Mouse (Mus musculus): Measurements from ENCODE around the gene Gdf15.

Gdf15 gene

DNA sequence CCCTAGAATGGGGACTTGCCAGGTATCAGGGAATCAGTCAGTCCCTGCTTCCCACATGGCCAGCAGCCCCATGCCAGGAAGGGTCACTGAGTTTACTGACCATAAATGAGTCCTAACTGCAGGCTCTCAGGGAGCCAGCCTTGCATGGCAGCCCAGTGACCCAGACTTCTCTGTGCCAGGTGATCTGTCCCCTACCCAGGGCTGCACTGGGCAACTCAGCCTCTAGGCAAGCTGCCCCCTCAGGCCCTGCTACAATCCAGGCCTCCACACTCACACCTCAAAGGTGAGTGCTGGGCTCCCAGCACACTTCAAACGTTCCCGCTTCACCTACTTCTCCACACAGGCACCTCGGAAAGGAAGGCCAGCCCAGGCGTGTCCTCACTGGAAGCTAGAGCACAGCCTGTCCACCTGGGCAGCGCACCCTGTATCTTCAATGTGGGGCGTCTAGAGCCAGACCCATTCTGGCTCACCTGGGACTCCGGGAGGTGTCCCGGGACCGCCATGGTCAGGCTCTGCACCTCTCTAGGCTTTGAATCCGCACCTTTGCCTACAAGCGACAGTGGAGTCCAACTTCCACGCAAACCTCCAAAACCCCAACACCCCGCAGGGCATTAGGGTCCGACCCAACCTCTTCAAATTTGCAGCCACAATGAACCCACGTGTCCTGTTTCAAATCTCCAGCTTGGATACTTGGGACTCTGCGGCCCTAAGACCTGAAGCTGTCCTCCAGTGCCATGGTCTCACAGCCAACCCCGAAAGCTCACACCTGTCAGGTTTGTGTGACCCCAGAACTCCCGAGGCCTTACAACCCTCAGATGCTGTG is 25.3 kb downstream of the Gdf15 start:
- no peak for DNase-seq (ENCODE audit: low read depth, low spot score)

- no peak for DNase-seq (ENCODE audit: low read depth, low spot score)
Measured at GRCm38 (mm10) chr8:70605871-70606779, 26.1 kb downstream of the Gdf15 start.

DNA sequence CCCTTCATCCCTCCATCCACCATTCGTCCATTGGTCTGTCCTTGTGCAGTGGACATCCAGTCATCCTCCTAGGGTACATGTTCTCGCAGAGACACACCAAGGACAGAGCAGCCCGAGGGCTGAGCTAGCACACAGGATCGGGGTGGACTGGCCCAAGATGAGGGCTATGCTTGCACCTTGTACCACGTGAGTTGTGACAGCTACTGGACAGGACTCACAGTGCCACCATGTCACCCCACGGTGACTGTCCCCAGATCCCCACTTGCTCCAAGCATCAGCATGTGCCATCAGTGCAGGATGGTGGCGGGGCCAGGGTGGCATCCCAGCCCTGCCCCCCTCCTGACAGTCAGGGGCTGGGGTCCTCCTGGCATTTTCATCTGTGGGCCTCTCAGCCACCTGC is 27.7 kb downstream of the Gdf15 start:
- DNase-seq (ENCODE audit: low read depth, low spot score), result no peak

- no peak for DNase-seq (ENCODE audit: low read depth, low spot score)
Measured at GRCm38 (mm10) chr8:70602139-70602811, 30.0 kb downstream of the Gdf15 start.

- DNase-seq (ENCODE audit: low read depth, low spot score), result no peak
Measured at GRCm38 (mm10) chr8:70601271-70601649, 31.0 kb downstream of the Gdf15 start.

DNA sequence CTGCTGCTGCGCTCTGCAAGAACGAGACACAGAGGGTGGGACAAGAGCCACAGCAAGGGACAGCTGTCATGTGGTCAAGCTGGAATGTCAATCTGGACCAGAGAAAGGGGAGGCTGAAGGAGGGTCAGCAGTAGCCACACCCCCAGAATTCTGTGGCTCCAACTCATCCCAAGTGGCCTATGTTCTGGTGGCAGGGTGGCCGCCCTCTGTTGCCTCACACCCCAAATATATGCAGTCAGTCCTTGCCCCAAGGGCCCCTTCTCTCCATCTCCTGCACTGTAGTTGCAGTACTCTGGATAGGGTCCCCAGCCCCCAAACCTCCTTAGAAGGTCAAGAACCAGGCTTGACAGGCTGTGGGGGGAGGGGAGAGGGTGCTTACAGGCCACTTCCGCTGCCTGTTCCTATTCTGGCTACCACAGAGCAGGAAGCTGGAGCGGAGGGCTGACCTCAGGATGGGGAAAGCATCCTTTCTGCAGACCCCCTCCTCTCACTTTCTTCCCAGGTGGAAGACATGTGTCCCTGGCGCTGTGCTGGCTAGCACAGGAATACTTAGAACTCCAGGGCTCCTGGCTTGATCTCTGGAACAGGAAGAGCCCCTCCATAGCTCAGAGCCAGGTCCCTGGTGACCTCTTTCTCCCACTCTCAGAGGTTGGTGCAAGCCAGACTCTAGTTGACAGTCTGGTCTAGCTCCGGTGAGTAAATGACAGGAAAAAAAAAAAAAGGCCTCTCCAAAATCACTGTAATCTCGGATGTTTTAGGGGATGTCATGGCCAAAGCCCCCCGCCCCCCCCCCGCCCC is 31.6 kb downstream of the Gdf15 start:
- no peak for DNase-seq (ENCODE audit: low read depth, low spot score)

- no peak for DNase-seq (ENCODE audit: low read depth, low spot score)
Measured at GRCm38 (mm10) chr8:70599507-70600290, 32.6 kb downstream of the Gdf15 start.

DNA sequence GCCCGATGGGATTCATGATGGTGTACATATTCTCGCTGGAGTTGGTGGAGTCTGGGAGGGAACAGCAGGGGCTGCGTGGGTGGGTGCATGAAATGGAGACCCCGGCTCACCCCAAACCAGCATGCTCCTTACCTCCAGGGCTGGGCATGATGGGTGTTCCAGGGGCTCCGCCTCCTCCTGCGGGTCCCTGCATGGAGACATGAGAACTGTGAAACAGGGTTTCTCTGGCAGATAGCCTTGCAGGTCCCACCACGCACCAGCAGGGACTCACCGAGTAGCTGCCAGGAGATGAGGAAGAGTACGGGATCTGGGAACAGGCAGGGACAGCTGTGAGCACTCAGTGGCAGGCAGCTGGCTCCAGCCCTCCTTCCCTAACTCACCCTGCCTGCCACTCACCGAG is 33.5 kb downstream of the Gdf15 start:
- no peak for DNase-seq (ENCODE audit: low read depth, low spot score)

DNA sequence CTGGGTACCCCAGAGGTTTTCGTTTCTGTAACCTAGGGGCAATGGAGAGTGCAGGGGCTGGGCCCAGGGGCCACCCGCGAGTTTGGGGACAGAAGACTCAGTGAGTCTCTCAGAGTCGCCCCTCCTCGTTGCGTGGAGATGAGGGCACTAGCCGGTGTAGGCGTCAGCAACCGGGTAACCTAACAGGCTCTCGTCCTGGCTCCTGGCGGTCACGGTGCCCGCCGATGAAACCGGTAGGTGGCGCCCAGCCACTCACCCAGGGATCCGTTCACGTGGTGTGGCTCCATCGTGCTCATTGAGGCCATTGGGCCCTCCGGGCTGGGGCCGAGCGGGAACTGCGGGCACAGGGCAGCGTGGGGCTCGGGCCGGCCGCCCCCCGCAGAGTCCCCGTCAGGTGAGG is 34.0 kb downstream of the Gdf15 start:
- no peak for DNase-seq (ENCODE audit: low read depth, low spot score)

DNA sequence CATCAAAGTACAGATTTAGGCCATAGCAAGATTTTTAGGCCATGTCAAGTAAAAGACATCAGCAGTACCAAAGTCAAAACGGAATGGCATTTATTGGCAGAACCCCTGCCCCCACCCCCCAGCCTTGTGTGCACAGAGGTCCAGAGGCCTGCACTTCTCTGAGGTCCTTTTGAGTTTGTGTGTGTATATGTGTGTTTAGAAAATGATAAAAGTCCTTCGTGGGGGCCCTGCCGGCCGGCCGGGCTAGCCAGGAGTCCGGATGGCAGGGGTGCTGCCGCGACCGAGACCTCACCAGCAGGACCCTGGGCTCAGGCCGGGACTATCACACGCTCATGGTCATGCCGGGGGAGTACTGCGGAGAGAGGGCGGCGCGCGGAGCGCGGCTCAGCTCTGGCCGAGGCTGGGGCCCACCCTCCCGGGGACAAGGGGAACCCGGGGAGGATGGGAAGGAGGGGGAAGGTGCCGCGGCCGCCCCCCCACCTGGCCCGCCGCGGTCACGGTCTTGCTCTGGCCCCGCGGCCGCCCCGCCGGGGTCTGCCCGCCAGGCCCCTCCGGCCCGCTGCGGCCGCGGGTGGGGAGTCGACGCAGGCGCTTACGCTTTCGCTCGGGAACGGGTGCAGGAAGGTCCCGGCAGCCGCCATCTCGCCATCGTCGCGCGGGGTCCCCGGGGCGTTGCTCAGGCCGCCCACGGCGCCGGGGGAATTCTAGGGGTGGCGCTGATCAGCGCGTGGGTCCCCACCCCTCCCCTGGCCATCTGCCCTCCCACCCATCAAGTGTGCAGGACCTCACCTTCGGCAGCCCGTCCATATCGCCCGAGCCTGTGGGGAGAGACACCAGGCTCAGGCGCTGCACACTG is 34.6 kb downstream of the Gdf15 start:
- no peak for DNase-seq (ENCODE audit: low read depth, low spot score)

DNA sequence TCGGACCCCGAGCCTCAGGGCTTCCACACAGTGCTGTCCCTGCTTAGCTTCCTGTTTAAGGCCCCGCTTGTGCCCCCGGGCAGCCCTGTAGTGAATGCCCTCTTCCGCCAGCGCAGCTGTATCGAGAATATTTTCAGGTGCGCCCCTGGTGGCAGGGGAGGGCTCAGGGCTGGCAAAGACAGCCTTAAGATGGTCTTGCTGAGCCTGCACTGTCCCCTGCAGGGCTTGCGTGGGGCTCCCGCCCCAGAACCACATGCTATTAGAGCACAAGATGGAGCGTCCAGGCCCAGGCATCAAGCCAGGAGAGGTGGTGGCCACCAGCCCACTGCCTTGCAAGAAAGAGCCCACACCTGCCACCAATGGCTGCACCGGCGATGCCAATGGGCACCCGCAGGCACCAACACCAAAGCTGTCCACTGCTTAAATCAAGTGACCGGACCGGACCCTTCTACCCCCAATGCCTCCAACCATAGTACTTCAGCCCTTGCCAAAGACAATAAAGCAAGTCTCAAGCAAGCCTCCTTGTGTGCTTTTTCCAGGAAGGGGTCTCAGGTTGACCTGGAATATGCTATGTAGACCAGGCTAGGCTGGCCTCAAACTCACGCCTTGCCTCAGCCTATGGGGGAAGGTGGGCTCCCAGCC is 35.4 kb downstream of the Gdf15 start:
- DNase-seq (ENCODE audit: low read depth, low spot score), result no peak

GRCm38 (mm10) chr8:70596216-70596615 is 36.0 kb downstream of the Gdf15 start:
- no peak for DNase-seq (ENCODE audit: low read depth, low spot score)

GRCm38 (mm10) chr8:70595811-70596210 is 36.4 kb downstream of the Gdf15 start:
- no peak for DNase-seq (ENCODE audit: low read depth, low spot score)

DNA sequence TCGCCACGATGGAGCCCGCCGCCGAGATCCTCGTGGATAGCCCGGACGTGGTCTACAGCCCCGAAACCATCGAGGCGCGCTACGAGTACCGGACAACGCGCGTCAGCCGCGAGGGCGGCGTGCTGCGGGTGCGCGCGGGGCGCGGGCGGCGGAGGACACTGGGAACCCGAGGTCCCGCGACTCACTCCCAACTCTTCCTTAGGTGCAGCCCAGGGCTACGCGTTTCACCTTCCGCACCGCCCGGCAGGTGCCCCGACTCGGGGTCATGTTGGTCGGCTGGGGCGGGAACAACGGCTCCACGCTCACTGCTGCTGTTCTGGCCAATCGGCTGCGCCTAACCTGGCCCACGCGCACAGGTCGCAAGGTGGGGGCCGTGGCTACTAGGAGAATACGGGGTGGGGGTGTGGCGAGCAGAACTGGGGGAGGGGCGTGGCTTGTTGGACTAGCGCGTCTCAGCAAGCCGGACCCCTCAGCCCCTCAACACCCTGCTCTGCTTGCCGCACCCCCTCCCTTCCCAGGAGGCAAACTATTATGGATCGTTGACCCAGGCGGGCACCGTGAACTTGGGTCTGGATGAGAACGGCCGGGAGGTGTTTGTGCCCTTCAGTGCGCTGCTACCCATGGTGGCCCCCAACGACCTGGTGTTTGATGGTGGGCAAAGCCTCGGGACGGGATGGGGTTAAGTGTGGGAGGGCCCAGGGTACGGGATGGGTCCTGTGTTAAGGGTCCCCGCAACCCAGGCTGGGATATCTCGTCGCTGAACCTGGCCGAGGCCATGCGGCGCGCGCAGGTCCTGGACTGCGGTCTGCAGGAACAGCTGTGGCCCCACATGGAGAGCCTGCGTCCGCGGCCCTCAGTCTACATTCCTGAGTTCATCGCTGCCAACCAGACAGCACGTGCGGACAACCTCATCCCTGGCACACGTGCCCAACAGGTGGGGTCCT is 37.4 kb downstream of the Gdf15 start:
- no peak for DNase-seq (ENCODE audit: low read depth, low spot score)

DNA sequence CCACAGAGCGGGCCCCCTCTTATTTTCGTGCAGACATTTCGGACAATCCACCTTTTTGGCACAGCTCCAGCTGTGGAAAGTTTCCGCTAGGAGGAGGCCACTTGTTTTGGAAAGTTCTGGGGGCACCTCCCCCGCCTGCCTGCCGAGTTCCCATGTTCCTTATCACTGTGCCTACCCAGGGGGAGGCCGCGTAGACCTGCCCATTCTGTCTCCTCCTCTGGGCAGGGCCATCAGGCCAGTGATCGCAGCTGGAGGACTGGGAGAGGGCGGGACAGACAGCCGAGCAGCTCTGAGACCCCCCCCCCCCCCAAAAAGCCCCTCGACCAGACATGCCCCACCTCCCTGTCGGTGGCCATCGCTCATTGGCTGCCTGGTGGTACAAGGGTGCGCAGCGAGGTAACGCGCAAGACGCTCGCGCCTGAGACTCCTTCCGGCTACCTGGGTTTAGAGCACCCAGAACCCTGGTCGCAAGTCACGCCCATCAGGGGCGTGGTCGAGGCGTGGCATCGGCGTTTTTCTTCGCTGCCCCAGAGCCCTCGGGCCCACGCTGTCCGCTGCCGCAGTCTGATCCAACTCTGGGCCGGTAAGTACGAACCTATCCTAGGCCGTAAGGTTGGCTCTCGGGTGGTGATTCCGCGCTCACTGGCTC is 38.2 kb downstream of the Gdf15 start, which contains the start of gene Isyna1:
Gene Isyna1 (plus strand): TSS at position 413 of the 649 bp plus-strand sequence.
- DNase-seq (ENCODE audit: low read depth, low spot score), result peak; percentile 71

DNA sequence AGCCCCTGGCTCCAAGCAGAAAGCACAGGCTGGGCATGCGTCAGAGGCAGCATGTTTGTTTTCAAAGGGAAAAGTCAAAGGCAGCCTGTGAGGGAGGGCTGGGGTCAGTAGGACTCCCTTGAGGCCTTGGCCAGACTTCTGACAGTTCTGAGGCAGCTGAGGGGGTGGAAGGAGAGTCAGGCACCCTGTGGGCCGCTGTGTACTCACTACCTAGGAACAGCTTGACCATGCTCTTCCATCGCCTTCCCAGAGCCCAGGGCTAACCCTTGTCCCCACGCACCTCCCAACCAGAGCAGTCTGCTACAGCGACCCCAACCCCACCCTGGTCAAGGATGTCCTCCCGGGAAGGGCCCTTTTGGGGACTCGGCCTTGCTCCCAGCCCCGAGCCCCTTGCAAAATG is 39.1 kb downstream of the Gdf15 start:
- DNase-seq (ENCODE audit: low read depth, low spot score), result no peak

GRCm38 (mm10) chr8:70591569-70591968 is 40.7 kb downstream of the Gdf15 start:
- no peak for DNase-seq (ENCODE audit: low read depth, low spot score)
